Mouse (Mus musculus): ENCODE results near the gene B020031M17Rik.
"Not testable (repeated sequence)": the region's sequence is repeated elsewhere in the genome, so short reads cannot be mapped to it uniquely, and the experiment has no call there.

B020031M17Rik gene

DNA sequence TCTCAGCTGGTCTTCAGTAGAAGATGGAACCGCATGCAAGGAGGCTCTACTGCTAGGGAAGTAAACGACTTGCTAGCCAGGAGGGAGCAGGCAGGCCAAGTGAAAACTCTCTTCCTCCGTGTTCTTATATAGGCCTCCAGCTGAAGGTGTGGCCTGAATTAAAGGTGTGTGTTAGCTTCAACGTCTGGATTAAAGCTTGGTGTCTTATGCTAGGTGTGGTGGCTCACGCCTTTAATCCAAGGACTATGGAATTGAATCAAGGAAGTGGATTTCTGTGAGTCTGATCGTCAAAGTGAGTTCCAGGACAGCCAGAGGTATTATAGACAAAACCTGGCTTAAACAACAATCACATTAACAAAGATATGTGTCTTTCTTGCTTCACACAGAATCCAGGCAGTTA is at the start of gene B020031M17Rik:
TSS of gene B020031M17Rik (minus strand) at position 101 of the 400 bp plus-strand sequence.
- in situ Hi-C loops (cut with MboI; ENCODE audit: unreplicated experiment in 2 of 2), result not testable (repeated sequence)

GRCm38 (mm10) chr13:119999215-119999614 is 48.6 kb upstream of the B020031M17Rik start:
- in situ Hi-C loops (cut with MboI; ENCODE audit: unreplicated experiment in 2 of 2), result not testable (repeated sequence)

GRCm38 (mm10) chr13:119998442-119999086 is 48.0 kb upstream of the B020031M17Rik start:
- in situ Hi-C loops (cut with MboI; ENCODE audit: unreplicated experiment in 2 of 2), result not testable (repeated sequence)

- in situ Hi-C loops (cut with MboI; ENCODE audit: unreplicated experiment in 2 of 2), result not testable (repeated sequence)
These were observed 41.4 kb upstream of the B020031M17Rik start for GRCm38 (mm10) chr13:119991917-119992496.

GRCm38 (mm10) chr13:119991264-119991663 is 40.7 kb upstream of the B020031M17Rik start:
- in situ Hi-C loops (cut with MboI; ENCODE audit: unreplicated experiment in 2 of 2), result not testable (repeated sequence)

- in situ Hi-C loops (cut with MboI; ENCODE audit: unreplicated experiment in 2 of 2), result not testable (repeated sequence)
These were observed 18.6 kb upstream of the B020031M17Rik start for GRCm38 (mm10) chr13:119969163-119969562.

GRCm38 (mm10) chr13:119968193-119968592 is 17.6 kb upstream of the B020031M17Rik start:
- in situ Hi-C loops (cut with MboI; ENCODE audit: unreplicated experiment in 2 of 2), result not testable (repeated sequence)

DNA sequence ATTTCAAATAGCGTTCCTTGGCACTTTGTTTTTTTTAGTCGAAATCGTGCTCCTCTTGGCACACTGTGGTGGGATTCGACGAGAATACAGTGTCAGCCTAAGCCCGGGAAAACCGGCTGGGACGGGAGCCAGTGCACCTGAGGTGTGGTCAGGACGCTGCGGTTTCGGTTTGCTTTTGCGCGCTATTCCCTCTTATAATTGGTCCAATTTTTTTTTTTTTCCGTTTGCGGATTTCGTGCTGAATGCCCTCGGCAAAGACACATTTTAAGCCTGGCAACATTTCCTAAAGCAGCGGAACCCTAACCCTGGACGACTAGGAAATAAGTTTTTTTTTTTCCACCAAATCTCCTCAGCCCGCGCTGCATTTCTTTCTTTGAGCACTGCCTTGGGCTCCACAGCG is 15.4 kb upstream of the B020031M17Rik start:
- in situ Hi-C loops (cut with MboI; ENCODE audit: unreplicated experiment in 2 of 2), result not testable (repeated sequence)

- in situ Hi-C loops (cut with MboI; ENCODE audit: unreplicated experiment in 2 of 2), result not testable (repeated sequence)
These were observed 14.8 kb upstream of the B020031M17Rik start for GRCm38 (mm10) chr13:119965302-119965952.

DNA sequence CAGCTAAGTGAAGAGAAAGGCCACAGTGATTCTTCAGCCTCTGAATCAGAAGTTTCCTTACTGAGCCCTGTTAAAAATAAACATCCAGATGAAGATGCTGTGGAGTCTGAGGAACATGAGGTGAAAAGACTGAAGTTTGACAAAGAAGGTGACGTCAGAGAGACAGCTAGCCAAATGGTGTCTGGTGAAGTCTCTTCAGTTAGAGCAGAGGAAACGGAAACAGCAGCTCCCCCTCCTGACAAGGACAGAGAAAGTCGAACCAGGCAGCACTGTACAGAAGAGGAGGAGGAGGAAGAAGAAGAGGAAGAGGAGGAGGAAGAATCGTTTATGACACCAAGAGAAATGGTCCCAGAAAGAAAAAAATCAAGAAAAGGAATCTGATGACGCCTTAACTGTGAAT is 12.2 kb upstream of the B020031M17Rik start:
- in situ Hi-C loops (cut with MboI; ENCODE audit: unreplicated experiment in 2 of 2), result not testable (repeated sequence)

DNA sequence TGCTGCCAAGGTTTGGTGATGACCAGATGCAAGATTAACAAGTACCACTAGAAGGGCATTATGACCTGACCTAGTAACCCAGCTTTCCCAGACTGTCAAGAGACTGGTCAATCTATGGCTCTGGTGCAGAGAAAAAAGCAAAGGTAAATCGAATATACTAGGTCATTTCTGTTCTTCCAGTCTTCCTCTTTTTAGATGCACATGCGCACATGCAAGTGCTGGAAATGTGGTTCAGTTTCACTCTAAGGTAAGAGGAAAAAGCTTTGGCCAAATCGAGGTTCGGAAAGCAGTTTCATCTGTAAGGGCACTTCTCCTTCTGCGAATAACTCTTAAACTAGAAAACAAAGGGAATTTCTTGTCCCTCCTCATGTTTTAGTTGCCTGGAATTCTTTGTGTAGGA is 5.0 kb upstream of the B020031M17Rik start:
- in situ Hi-C loops (cut with MboI; ENCODE audit: unreplicated experiment in 2 of 2), result not testable (repeated sequence)

GRCm38 (mm10) chr13:119955089-119955488 is 4.5 kb upstream of the B020031M17Rik start:
- in situ Hi-C loops (cut with MboI; ENCODE audit: unreplicated experiment in 2 of 2), result not testable (repeated sequence)

GRCm38 (mm10) chr13:119929172-119929571 is 21.4 kb downstream of the B020031M17Rik start, which contains the start of gene Gm21761:
Gm21761 (minus strand) TSS chr13:119929272.
- in situ Hi-C loops (cut with MboI; ENCODE audit: unreplicated experiment in 2 of 2), result not testable (repeated sequence)

DNA sequence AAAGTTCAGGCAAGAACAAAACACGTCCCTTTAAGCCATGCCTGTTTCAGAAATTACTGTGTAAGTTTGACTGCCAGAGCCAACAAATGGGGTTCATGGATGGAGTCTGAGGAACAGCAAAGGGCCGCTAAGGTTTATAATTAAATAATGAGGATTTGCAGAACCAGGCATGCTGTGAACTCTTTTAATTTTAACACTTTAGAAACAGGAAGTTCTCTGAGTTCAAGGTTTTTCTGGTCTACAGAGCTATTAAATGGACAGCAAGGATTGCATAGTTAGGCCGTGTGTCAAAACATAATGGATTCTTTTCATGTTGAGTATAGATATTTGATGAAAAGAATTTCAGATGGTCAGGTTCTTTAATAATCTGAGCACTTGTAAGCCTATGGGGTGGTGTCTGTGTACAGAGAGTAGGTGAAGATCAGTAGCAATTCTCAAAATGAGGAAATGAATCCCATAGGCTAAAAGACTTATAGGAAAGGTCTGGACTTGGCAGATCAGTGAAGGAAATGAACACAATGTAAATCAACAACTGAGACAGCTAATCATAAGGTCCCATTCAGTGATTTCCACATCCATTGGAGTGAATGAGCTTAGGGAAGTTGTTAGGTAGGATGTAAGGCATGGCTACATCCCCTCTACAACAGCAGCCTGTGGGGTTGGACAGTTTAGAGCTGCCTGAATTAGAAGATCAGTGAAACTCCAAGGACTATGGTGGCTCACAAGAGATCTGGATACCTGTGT is 25.8 kb downstream of the B020031M17Rik start:
- in situ Hi-C loops (cut with MboI; ENCODE audit: unreplicated experiment in 2 of 2), result not testable (repeated sequence)

GRCm38 (mm10) chr13:119916966-119917722 is 33.5 kb downstream of the B020031M17Rik start:
- in situ Hi-C loops (cut with MboI; ENCODE audit: unreplicated experiment in 2 of 2), result not testable (repeated sequence)

GRCm38 (mm10) chr13:119916449-119916848 is 34.2 kb downstream of the B020031M17Rik start:
- in situ Hi-C loops (cut with MboI; ENCODE audit: unreplicated experiment in 2 of 2), result not testable (repeated sequence)

All from v-Abl transformed pro-B cells (cell line).